Mouse (Mus musculus) heart, postnatal 14 days (tissue): ENCODE data around the gene Erap1. TPM values are rescaled to one million over a fixed set of nuclear protein-coding genes. Genes with fewer than 3 reads are reported as not detected.

Source experiments
- total RNA-seq, 2 experiments: library from RNA; stranded (reverse); gene quantifications; 2 replicates each; pipeline ENCODE4 v1.2.3; 2021

Erap1 gene
- total RNA-seq, 2 experiments from 2014 or later = 37.2 to 42.1 TPM

Other genes with a start within 250 kb of the Erap1 start
- gene Zfp72, start 248.7 kb upstream of the Erap1 start, total RNA-seq = 1 to 10 TPM; 3.1 to 3.3 TPM
- gene Ftl1-ps1, start 239.9 kb upstream of the Erap1 start, total RNA-seq = 100 to 1,000 TPM; 251 to 263 TPM
- 1 to 10 TPM; 5.9 to 6.9 TPM for gene Zfp825, start 145.6 kb upstream of the Erap1 start, total RNA-seq
- 10 to 100 TPM; 89.5 to 89.7 TPM for gene Cast, start 169.2 kb downstream of the Erap1 start, total RNA-seq